Mouse (Mus musculus) urinary bladder, adult 18-20 months (tissue): ENCODE results near the gene Igsf21.

Experiments used
- DNase-seq, 2 experiments: peaks; one replicate each; pipeline ENCODE4 v3.0.0; 2022; ENCODE audit warnings: low spot score in 2 of 2, mixed read lengths in 2 of 2

Gene Igsf21

GRCm38 (mm10) chr4:140237305-140237741 is 9.3 kb downstream of the Igsf21 start:
- DNase-seq: no peak

- DNase-seq: no peak
Measured at GRCm38 (mm10) chr4:140235361-140236153, 11.0 kb downstream of the Igsf21 start.

GRCm38 (mm10) chr4:140234412-140235205 is 12.0 kb downstream of the Igsf21 start:
- DNase-seq: no peak

- no peak for DNase-seq
Measured at GRCm38 (mm10) chr4:140227837-140228236, 18.7 kb downstream of the Igsf21 start.

DNA sequence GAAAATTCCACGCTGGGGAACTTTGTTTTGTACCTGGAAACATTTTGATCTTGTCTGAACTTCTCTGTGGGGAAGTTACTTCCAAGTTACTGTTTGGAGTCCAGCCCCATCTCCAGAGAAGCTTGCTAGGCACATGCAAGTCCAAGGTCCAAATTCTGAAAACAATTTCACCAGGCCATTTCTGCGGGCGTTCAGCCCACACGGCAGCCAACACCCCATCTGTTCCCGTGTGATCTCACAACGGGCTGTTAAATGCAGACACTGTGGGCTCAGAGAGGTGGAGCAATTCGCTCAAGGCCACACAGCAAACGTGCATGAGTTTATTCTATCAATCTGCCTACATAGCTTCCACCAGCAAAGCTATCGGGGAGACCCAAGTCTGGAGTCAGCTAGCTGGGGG is 21.4 kb downstream of the Igsf21 start:
- DNase-seq: no peak

- DNase-seq: no peak
Measured at GRCm38 (mm10) chr4:140224451-140224850, 22.1 kb downstream of the Igsf21 start.

GRCm38 (mm10) chr4:140223067-140223466 is 23.5 kb downstream of the Igsf21 start:
- no peak for DNase-seq

DNA sequence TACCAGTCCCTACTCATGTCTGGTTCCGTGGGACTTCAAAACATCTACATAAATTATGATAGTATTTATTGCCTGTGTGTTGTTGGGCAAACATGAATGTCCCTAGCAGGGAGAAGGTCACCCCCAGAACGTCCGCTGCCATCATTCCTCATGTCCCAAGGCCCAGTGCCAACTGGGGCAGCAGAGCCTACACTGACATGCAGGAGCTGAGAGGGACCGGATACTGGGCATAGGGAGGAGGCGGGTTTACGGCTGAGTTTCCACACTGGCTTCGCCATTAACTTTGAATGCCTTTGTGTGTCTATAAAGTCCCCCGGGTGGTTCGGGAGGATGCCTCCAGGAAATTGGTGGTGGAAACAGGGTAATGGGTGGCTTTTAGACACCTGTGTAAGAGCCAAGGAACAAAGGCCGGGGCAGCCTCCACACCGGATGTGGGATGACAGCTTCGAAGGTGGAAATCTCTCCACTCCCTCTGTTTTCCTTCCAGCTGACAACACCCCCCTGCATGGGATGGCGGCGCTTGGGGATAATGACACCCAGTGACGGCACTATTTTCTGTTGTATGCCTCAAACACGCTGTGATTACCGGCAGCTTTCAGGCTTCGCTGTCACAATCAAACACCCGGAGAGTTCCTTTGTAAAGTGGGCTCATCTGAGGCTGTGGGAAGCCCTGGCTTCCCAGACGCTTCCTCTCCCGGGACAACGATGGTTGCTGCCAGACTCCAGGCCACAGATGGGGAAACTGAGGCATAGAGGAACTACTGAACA is 26.1 kb downstream of the Igsf21 start:
- DNase-seq: no peak

- no peak for DNase-seq
Measured at GRCm38 (mm10) chr4:140218853-140219852, 27.4 kb downstream of the Igsf21 start.

GRCm38 (mm10) chr4:140218384-140218783 is 28.2 kb downstream of the Igsf21 start:
- DNase-seq: no peak

DNA sequence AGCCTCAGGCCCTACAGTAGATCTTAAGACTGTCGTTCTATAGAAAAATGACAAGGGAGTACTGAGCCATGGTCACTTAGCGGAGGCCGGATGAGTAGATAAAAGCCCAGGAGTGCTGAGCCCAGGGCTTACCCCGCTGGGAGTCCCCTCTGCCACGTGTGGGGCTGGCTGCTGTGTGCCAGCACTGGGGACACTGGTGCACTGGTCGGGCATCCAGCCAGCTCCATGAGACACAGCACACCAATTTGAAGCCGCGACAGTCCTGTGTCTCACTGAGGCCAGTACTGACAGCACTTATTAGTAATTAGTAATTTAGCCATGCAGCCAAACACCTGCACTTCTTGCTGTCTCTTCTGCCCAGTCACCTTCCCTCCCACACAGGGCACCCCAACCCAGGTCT is 28.6 kb downstream of the Igsf21 start:
- no peak for DNase-seq

- DNase-seq: no peak
Measured at GRCm38 (mm10) chr4:140216096-140216495, 30.5 kb downstream of the Igsf21 start.

GRCm38 (mm10) chr4:140215205-140215604 is 31.4 kb downstream of the Igsf21 start:
- no peak for DNase-seq

DNA sequence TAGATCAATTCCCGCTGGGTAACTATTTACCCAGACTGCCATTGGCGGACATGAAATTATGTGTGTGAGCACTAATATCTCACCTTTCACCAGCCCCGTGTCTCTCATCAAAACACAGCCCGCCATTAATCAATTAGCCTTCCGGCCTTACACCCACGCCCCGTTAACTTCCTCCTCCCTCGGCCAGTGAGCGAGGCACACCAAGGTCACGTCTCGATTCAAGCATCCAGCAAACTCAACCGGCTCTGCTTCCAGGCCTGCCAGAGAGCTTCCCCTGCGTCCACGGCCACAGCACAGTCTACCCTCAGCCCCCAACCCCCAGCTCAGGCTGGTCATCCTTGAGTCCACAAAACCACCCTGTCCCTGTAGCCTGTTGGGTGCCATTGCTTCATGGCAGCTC is 32.2 kb downstream of the Igsf21 start:
- DNase-seq: no peak

GRCm38 (mm10) chr4:140210129-140210890 is 36.3 kb downstream of the Igsf21 start:
- DNase-seq: no peak

- DNase-seq: no peak
Measured at GRCm38 (mm10) chr4:140205811-140206231, 40.8 kb downstream of the Igsf21 start.

- no peak for DNase-seq
Measured at GRCm38 (mm10) chr4:140204775-140205174, 41.8 kb downstream of the Igsf21 start.

DNA sequence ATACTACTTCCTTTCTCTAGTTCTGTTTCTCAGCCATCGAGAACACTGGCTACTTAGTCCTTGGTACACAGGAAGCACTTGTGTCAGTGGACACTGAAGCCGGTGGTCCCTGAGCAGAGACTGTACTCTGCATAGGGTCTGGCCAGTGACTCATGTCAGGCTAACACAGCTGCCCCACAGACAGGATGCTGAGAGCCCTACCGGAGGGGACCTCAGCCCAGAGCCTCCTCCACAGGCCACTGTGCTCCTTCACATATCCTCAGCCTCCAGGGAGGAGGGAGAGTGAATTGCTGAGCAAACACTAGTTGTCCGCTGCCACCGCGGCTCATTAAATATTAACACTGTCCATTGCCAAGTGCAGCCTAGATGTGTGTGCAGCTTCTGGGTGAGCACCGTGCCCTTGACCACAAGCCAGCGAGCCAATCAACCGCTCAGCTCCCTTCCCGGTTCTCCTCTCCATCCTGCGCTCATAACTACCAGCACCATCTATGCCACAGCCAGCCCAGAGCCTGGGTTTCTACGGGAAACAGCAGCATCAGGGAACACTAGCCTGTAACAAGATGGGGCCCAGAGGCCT is 42.8 kb downstream of the Igsf21 start:
- no peak for DNase-seq

GRCm38 (mm10) chr4:140202196-140202595 is 44.4 kb downstream of the Igsf21 start:
- DNase-seq: no peak

DNA sequence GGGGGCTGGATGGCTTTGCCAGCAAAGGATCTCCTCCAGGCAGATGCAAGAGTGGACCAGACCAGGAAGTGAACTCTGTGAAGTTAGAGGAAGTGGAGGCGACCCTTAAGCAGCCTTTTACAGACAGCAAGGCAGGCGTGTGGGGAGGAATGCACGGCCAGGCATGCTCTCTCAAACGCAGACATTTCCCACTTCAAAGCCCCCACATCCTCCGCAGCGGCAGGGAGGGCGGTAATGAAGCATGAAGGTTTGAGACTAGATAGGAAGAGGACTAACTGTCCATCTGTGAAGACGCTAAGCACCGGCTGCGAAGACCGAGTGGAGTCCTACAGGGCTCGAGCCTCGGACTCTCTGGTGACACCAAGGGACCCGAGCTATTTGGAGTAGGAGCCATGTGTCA is 46.3 kb downstream of the Igsf21 start:
- DNase-seq: no peak
